Mouse (Mus musculus) megakaryocyte, adult 5-6 weeks (primary cell): ENCODE results near the gene Clk2. TPM values are rescaled to one million over a fixed set of nuclear protein-coding genes. Genes with fewer than 3 reads are reported as not detected.
"Not testable (repeated sequence)": the region's sequence is repeated elsewhere in the genome, so short reads cannot be mapped to it uniquely, and the experiment has no call there.

ENCODE experiments used
- ATAC-seq: 2 replicates; pipeline ENCODE4 v1.8.0; 2016; ENCODE audit warnings: mild to moderate bottlenecking, inconsistent platforms; ENCODE audit not compliant: poor library complexity, severe bottlenecking
- total RNA-seq, 2 experiments: library from RNA; stranded (forward) in 1 of 2; stranded (reverse) in 1 of 2; fragments of 153-499, 151-499 nt in 1 of 2; fragments of 221-1000, 200-1000 nt in 1 of 2; gene quantifications; 2 replicates each; pipeline versions ENCODE4 v1.2.3 to v1.2.4; 2015 to 2017

Gene Clk2
- total RNA-seq, 2 experiments from 2014 or later: 38.1 to 48.5 TPM

DNA sequence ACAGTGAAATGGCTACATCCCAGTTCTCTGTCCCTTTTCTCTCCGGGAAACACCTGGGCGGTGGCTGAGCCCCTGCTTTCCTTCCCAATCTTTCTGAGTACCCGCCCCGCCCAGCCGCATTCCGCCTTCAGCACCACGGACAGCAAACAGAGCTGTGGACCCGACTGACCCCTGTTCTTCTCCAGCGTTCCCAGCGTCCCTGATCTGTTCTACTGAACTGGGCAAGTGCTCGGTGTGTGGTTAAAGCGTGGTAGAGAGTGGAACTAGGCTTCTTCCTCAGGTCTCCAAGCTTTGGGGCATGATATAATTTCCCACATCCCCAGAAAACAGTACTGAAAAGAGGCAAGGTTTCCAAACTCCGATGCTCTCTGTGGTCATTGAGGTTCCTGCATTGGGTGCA, 5.4 kb upstream of the Clk2 start:
- ATAC-seq: no peak

DNA sequence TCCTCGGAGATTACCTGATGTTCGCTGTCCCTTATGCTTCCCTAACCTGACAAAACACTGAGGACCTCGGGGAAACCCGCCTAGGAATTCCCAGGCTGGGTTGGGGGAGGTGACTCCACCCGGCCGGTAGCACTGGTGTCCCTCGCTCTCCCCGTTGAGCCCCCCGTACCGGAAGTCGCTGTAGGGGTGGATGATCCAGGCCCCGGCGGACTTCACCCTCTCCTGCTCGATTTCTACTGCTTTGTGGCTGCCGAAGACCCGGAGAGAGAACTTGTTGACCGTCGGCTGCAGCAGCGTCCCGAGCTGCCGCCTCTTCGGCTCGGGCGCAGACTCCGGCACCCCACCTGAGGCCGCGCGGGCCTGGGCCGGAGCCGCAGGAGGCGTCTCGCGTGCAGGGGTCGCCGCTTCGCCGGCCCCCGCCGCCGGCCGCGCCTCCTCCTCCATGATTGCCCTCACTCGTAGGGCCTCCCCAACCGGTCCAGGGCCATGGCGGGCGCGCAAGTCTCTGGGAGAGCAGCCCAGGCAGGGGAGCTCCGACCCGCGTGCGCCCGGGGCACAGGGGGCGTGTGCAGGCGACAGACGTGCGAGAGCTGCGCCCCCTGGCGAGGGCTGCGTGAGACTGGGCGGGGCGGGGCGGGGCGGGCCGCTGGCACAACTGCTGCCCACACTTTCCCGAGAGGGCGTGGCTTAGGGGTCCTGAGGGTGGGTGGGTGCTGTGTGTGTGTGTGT, 4.8 kb upstream of the Clk2 start, which contains the start of gene Hcn3:
Hcn3 (minus strand) TSS at position 581 of the 729 bp plus-strand sequence.
- ATAC-seq: peak; percentile 58

DNA sequence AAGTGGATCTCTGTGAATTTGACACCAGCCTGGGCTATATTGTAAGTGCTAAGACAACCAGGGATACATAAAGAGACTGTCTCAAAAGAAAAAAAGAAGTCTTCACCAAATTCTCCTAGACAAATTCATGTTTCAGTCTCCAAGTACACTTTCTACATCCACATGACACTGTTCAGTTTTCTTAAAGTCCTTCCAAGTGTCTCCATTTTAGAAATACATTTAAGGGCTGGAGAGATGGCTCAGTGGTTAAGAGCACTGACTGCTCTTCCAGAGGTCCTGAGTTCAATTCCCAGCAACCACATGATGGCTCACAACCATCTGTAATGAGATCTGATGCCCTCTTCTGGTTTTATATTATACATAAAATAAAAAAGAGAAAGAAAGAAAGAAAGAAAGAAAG, 3.4 kb upstream of the Clk2 start:
- ATAC-seq: not testable (repeated sequence)

DNA sequence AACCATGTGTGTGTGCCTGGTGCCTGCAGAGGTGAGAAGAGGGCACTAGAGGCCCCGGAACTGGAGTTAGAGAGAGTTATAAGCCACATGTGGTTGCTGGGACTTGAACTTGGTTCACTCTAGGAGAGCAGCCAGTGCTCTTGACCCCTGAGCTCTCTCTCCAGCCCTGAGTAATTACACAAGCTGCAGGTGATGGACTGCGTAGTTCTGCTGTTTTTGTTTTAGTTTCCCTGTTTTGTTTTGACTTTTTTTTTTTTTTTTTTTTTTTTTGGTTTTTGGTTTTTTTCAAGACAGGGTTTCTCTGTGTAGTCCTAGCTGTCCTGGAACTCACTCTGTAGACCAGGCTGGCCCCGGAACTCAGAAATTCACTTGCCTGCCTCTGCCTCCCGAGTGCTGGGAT, 2.8 kb upstream of the Clk2 start:
- no peak for ATAC-seq

DNA sequence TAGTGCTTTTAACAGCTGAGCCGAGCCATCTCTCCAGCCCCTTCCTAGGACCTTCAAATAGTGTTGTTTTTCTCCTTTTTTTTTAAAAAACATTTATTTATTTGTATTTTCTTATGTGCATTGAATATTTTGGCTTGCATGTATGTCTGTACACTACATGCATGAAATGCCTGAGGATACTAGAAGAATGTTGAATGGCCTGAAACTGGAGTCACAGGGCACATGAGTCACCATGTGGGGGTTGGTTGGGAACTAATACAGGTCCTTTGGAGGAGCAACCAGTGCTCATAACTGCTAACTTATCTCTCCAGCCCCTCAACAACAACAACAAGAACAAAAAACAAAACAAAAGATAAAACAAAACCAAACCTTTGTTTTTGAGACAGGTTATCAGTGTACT, 1.5 kb upstream of the Clk2 start:
- ATAC-seq: no peak

DNA sequence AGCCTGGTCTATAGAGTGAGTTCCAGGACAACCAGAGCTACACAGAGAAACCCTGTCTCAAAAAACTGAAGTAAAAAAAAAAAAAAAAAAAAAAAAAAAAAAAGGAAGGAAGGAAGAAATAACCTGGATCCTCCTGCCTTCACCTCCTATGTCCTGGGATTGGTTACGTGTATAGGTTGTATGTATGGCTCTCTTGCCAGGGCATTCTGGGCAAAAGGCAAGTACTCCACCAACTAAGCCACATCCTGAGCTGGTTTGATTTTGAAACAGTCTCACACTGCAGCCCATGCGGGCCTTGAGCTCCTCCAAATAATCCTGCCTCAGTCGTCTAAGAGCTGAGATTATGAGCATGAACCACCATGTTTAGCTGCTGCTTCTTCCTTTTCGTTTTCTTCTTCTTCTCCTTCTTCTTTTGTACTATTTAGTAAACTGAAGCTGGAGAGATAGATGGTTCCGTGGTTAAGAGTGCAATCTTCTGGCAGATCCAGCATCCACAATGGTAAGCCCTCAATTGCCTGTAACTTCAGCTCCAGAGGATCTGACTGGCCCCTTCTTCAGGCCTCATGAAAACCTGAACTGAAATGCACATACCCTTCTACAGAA, 851 bp upstream of the Clk2 start:
- ATAC-seq: no peak

DNA sequence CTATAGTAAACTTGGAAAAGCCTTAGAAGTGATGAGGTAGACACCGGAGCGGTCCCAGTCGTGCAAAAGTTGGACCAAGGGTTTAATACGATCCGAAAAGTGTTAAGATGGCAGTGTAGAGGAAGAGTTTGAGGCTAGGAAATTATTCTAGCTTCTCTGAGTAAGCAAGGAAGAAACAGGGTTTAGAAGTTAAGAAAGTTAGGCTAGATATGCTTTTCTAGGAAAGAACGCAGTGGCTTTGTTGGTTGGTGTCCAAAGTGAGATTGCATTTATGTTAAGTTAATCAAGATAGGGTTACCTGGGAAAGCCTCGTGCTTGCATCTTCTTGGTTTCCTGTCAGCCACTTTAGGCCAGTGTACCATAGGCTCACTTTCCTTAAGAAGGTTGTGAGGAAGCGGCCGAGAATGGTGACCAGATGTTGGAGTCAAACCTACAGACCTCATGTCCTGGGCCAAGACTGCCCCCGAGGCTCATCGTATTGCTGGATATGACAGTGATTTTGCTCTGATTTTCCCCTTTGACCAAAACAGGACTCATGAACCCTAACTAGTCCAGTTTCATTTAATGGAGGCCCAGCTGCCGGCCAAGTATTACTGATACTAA, 774 bp downstream of the Clk2 start:
- ATAC-seq: no peak

DNA sequence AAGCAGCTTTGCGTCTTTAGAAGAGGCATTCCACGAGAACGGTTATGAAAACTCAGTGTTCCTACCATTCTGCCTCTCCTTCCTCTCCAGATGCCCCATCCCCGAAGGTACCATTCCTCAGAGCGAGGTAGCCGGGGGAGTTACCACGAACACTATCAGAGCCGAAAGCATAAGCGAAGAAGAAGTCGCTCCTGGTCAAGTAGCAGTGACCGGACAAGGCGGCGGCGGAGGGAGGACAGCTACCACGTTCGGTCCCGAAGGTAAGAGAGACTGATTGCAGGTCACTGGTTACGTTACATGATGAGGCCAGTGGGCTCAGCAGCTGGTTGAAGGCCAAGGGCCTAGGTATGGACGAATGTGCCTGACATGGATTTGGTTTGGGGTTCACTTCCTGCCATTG, 2.4 kb downstream of the Clk2 start:
- ATAC-seq: no peak

DNA sequence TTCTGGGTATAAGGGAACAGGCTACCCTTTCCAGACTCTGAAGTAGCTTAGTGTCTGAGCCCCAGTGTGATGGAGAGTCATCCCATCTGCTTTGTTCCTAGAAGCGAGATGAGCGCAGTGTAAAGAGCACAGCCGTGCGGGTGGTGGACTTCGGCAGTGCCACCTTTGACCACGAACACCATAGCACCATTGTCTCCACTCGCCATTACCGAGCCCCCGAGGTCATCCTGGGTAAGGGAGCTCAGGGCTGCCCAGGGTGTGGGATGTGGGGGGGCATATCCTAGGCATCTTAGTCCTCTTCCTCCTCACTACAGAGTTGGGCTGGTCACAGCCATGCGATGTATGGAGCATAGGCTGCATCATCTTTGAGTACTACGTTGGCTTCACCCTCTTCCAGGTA, 10.2 kb downstream of the Clk2 start:
- no peak for ATAC-seq

DNA sequence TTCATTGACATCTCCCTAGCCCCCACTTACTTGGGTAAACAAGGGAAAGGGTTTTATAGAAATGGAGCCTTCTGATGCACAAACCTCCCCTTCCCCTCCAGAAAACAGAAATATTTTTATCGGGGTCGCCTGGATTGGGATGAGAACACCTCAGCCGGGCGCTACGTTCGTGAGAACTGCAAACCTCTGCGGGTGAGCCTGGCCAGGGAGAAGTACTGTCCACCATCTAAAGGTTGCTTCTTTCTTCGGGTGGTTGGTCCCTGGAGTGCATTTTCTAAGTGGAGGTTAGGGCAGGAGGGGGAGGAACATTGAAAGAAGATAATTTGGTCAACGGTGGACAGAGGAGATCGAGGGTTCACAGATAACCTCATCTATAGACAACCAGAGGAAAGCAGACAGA, 10.9 kb downstream of the Clk2 start:
- no peak for ATAC-seq

DNA sequence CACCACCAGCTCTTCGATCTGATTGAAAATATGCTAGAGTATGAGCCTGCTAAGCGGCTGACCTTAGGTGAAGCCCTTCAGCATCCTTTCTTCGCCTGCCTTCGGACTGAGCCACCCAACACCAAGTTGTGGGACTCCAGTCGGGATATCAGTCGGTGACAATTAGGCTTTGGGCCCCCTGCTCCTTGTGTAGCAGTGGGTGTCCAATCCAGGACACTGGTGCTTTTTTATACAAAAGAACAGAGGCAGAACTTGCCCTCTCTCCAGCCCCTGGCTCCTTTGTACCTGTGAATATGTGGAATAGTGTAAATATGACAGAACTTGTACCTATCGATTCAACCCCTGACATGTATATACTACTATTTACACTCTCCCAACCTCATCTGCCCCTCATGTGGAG, 11.8 kb downstream of the Clk2 start:
- ATAC-seq: no peak

DNA sequence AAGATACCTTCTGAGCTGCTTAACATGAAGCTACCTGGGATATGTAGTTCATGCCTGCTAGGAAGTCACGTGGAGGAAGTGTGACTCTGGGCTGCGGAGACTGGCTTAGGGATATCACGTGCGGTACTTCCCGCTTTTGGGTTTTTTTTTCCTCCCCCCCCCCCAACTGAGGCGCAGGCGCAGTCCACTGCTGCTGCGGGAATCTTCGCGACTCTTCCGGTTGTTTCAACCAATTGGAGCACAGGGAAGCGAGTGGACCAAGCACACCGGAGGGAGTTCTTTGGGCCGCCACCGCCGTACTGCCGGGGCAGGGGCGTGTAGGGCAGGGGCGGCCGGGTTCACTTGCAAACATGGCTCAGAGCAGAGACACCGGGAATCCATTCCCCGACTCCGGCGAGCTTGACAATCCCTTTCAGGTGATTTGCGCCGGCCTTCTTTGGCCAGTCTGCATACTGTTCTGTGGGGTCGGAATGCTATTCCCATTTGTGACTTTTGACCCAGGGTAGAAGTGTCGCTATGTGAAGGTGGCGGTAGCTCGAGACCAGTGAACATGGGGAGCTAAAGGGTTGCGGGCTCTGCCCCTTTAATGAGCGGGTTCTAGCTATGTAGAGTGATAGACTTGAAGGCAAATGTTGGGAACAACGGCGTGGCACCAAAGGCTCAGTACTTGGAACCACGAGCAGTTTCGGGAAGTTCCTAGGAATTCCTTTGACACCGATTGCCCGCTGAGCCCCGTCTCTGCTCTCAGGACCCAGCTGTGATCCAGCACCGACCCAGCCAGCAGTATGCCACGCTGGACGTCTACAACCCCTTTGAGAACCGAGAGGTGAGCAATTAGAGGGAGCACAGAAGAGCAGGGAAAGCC, 12.9 kb downstream of the Clk2 start, which contains the start of gene Scamp3:
Scamp3 (plus strand) TSS at position 232 of the 865 bp plus-strand sequence.
- peak; percentile 95 for ATAC-seq

DNA sequence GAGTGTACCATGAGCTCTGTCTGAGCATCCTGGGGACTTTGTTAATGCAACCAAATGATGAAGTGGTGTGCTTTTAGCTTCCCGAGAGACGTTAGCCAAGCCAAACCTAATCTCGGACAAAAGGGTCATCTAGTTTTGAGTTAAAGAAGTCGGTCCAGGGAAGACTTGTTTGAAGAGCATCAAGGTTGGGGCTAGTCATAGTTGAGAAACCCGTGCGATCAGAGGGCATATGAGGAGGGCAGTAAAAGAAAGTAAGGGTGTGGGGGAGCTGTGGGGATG, 13.5 kb downstream of the Clk2 start:
- no peak for ATAC-seq

DNA sequence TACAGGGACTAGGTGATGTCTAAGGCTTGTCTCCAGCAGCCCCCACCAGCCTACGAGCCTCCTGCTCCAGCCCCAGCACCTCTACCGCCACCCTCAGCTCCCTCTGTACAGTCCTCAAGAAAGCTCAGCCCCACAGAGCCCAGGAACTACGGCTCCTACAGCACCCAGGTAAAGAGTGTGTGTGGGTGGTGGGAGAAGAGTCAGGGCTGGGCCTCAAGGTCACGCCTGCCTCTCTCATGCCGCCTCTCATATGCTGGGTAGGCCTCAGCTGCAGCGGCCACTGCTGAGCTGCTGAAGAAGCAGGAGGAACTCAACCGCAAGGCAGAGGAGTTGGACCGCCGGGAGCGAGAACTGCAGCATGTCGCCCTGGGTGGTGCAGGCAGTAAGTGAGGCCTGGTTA, 14.5 kb downstream of the Clk2 start:
- no peak for ATAC-seq

DNA sequence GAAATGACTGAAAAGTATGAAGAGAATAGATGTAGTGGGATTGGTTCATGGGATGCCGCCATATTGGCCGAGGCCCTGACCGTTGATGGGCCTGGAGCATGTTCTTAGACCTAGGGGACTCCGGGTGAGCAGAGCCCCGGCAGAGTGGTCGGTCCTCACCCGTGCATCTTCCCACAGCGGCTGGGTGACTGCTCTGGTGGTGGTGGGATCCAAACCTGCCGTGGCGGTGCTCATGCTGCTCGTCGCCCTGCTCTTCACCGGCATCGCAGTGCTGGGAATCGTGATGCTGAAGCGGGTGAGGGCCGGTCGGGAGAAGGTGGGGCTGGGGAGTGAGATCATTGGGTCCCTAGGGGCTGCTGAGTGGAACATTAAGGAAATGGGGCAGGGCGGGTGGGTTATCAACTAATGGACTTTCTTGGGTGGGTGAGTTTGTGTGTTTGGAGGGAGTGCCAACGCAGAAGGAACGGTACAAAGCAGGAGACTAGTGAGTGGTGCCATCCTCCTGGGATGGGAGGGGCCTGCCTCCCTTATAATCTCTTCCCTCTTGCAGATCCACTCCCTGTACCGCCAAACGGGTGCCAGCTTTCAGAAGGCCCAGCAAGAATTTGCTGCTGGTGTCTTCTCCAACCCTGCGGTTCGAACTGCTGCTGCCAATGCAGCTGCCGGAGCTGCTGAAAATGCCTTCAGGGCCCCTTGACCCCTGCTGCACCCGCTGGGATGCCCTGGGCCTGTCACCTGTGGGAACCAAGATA, 17.3 kb downstream of the Clk2 start:
- ATAC-seq: no peak

DNA sequence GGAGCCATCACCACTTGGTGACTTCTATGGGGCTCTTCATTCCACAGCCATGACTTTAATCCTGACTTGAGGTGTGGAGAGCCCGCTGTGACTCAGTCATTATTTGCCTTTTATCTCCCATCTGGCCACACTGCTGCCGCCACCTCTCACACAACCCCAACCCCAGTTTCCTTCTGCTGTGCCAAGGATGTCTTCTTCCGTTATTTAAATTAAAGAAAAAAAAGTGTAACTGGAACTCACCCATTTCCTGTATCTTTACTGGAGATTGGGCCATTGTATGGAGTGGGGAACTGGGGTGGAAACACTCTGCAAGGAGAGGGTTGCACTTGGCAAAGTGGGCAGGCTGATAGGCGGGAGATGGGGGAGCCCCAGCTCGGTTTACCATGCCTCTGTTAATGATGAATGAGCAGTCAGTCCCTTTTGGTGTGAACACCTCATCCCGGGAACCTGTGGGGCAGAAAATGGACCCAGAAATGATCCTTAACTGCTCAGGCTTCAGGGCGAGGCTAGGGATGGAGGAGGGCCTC, 18.0 kb downstream of the Clk2 start:
- peak; percentile 26 for ATAC-seq

DNA sequence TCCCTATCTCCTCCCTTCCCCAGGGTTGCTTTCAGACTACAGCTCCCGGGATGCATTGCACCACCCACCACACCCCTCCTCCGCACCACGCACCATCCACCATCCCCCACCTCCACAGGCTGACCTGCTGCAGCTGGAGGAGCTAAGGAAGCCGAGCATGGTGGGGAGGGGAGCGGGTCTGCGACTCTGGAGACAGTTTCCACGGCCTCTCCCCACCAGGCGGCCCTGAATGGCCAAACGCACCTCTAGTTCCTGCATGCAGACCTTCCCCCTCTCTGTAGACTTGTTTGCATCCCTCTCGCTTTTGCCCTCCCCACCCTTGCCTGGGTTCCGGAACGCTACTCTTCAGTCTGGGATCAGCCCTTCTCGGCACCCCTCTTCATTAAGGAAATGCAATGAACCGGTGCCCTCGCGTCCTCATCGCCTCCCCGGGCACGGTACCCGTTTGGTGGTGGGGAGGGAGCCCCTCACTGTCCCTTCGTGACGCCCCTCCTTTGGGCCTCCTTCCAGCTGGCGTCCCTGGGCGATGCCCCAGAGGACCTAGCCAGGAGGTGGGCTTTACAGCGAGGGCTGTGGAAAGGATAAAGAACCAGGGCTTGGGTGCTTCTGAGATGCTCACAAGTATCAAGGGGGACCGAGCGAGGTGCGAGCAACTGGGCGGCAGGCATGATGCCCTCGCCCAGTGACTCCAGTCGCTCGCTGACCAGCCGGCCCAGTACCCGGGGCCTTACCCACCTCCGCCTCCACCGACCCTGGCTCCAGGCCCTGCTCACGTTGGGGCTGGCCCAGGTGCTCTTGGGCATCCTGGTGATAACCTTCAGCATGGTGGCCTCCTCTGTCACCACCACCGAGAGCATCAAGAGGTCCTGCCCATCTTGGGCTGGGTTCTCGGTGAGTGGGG, 18.7 kb downstream of the Clk2 start, which contains the start of gene Fam189b:
Fam189b (plus strand) TSS at position 86 of the 901 bp plus-strand sequence.
- ATAC-seq: peak; percentile 90

DNA sequence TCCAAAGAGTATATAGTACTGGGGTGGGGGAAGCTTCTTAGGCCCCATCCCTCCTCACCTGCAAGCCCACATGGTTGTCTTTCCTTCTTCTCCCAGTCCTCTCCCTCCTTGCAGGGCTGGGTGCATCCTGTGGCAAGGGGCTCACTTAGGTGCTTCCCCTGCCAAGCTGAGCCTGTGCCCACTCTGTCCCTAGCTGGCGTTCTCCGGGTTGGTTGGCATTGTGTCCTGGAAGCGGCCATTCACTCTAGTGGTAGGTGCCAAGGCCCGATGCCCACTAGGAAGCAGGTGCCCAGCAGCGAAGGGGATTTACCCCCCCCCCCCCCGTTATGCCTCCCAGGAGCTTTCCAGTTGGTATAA, 19.3 kb downstream of the Clk2 start:
- no peak for ATAC-seq

DNA sequence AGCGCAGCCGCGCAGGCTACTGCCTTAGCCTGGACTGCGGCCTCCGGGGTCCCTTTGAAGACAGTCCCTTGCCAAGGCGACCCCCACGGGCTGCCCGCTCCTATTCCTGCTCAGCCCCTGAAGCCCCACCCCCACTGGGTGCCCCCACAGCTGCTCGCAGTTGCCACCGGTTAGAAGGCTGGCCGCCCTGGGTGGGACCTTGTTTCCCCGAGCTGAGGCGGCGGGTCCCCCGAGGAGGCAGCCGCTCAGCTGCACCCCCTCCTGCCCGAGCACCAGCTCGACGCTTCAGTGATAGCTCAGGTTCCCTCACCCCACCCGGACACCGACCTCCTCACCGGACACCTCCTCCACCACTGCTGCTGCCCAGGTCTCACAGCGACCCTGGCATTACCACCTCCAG, 22.6 kb downstream of the Clk2 start:
- no peak for ATAC-seq
